Mouse (Mus musculus) natural killer cell, adult 2 months (primary cell): ENCODE results near the gene Ice2.

Experiments used
- DNase-seq, 2 experiments: peaks; one replicate each; pipeline ENCODE4 v3.0.0; 2022; ENCODE audit warnings: low spot score in 2 of 2

The Ice2 gene

GRCm38 (mm10) chr9:69458982-69459381 is 61.3 kb downstream of the Ice2 start:
- no peak for DNase-seq

GRCm38 (mm10) chr9:69459876-69460275 is 62.2 kb downstream of the Ice2 start:
- no peak for DNase-seq

GRCm38 (mm10) chr9:69463046-69463445 is 65.3 kb downstream of the Ice2 start:
- DNase-seq = no peak

GRCm38 (mm10) chr9:69464109-69464756 is 66.5 kb downstream of the Ice2 start:
- no peak for DNase-seq

GRCm38 (mm10) chr9:69466098-69466497 is 68.4 kb downstream of the Ice2 start:
- DNase-seq = no peak

GRCm38 (mm10) chr9:69467310-69467939 is 69.7 kb downstream of the Ice2 start:
- DNase-seq = no peak

GRCm38 (mm10) chr9:69468991-69469390 is 71.3 kb downstream of the Ice2 start:
- no peak for DNase-seq

- DNase-seq = no peak
These were observed 72.7 kb downstream of the Ice2 start for GRCm38 (mm10) chr9:69470362-69470761.

- DNase-seq = no peak
These were observed 73.2 kb downstream of the Ice2 start for GRCm38 (mm10) chr9:69470921-69471320.

- no peak for DNase-seq
These were observed 75.0 kb downstream of the Ice2 start for GRCm38 (mm10) chr9:69472724-69473123.

- DNase-seq = no peak
These were observed 78.2 kb downstream of the Ice2 start for GRCm38 (mm10) chr9:69475873-69476272.

GRCm38 (mm10) chr9:69477195-69477823 is 79.6 kb downstream of the Ice2 start:
- no peak for DNase-seq

- no peak for DNase-seq
These were observed 80.1 kb downstream of the Ice2 start for GRCm38 (mm10) chr9:69477824-69478222.

- peak; percentile 73 to 74 for DNase-seq
These were observed 82.6 kb downstream of the Ice2 start for GRCm38 (mm10) chr9:69480344-69480743.
